Mouse (Mus musculus): ENCODE measurements around the gene Ciao2b.

DNA sequence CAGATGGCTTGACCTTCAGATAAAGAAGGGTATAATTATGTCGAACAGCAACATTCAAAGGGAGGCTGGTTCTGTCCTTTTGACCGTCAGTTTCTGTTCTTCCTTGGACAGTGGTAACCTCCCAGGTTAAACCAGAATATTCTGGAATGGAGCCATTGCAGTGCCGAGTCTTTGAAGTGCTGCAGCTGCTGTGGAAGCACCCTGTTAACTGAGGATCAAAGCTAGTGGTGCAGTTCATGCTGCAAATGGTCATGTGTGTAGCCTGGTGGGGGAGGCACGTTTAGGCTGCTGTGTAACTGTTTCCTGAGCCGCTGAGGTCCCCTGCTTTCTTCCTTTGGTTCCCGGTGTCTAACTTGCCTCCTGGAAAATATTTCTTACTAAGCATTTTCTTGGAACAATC is 43.3 kb downstream of the Ciao2b start:
- TF ChIP-seq HCFC1 (IDR thresholded peaks at IDR 0.05; ENCODE audit: borderline replicate concordance, insufficient read depth, low read length) (no peak), MAFK (IDR thresholded peaks at IDR 0.05; ENCODE audit: insufficient read depth, low read depth, low read length) (no peak)

Measured in ES-E14 (cell line).